Mouse (Mus musculus) kidney, adult 2 months (tissue): ENCODE results near the gene Arrb2. TPM values are rescaled to one million over a fixed set of nuclear protein-coding genes. Genes with fewer than 3 reads are reported as not detected.
"Not testable (repeated sequence)": the region's sequence is repeated elsewhere in the genome, so short reads cannot be mapped to it uniquely, and the experiment has no call there.

Experiments
- DNase-seq: peaks from one replicate; pipeline ENCODE4 v3.0.0; 2021
- H3K27ac ChIP-seq: fragments of 200-500 bp; 2 replicates; pipeline ENCODE4 v1.5.1; 2012; ENCODE audit warnings: low read depth, low read length, control low read depth, inconsistent platforms; ENCODE audit not compliant: insufficient read depth
- H3K27me3 ChIP-seq: fragments of 200-500 bp; replicated peaks from 2 replicates; pipeline ENCODE4 v1.6.1; 2012; ENCODE audit warnings: mild to moderate bottlenecking, moderate library complexity, low read length, inconsistent platforms; ENCODE audit not compliant: control insufficient read depth, insufficient read depth
- H3K36me3 ChIP-seq: fragments of 200-500 bp; 2 replicates; pipeline ENCODE4 v1.6.1; 2012; ENCODE audit warnings: mild to moderate bottlenecking, moderate library complexity, low read length, inconsistent platforms; ENCODE audit not compliant: control insufficient read depth, insufficient read depth
- H3K4me1 ChIP-seq: fragments of 200-500 bp; 2 replicates; pipeline ENCODE4 v1.6.1; 2011; ENCODE audit warnings: low read length; ENCODE audit not compliant: control insufficient read depth, insufficient read depth
- H3K4me3 ChIP-seq: fragments of 200-500 bp; 2 replicates; pipeline ENCODE4 v1.5.1; 2011; ENCODE audit warnings: mild to moderate bottlenecking, low read depth, low read length, control low read depth; ENCODE audit not compliant: insufficient read depth
- CTCF ChIP-seq: fragments of 200-500 bp; conservative IDR thresholded peaks from 2 replicates; pipeline ENCODE4 v1.5.1; 2011; ENCODE audit warnings: low read depth, mild to moderate bottlenecking, control low read depth, low read length, moderate library complexity, mixed read lengths; ENCODE audit not compliant: insufficient read depth, insufficient read length
- POLR2A ChIP-seq: fragments of 200-500 bp; IDR thresholded peaks from one replicate; pipeline ENCODE4 v1.6.1; 2011; ENCODE audit warnings: low read depth, low read length, control low read depth
- WGBS: fragments of 180-500 bp; shearing (Covaris S2); methylation state at CpG from one replicate; pipeline ENCODE4 v1.1.7; 2018; 5-methylcytosine and 5-hydroxymethylcytosine counted together
- polyA plus RNA-seq: library from polyadenylated mRNA; depleted of rRNA; stranded (reverse); fragments of >200 nt; gene quantifications from 2 replicates; pipeline ENCODE4 v1.2.3, GENCODE M21; 2012

Gene Arrb2
- polyA plus RNA-seq, 1 experiment: 33.7 TPM

- no peaks in the 10 kb centered on the region; the same call in 1 of the 2 replicates for H3K4me1 ChIP-seq
- no peak for TF ChIP-seq POLR2A
- TF ChIP-seq CTCF: no peak
- no peak for DNase-seq
- no peaks in the 10 kb centered on the region for H3K27me3 ChIP-seq
- H3K4me3 ChIP-seq: no peak overlapping the region
- WGBS: 78% methylated on average over 5 of the region's 5 CpGs
- H3K27ac ChIP-seq: no peak overlapping the region
- H3K36me3 ChIP-seq: no peaks in the 10 kb centered on the region
Observed at GRCm38 (mm10) chr11:70412591-70412990, 19.8 kb upstream of the Arrb2 start.

- peak; percentile 86 for DNase-seq
- Histone ChIP-seq H3K27me3 (no peaks in the 10 kb centered on the region), H3K27ac (no peak overlapping the region), H3K4me3 (no peak overlapping the region), H3K36me3 (no peaks in the 10 kb centered on the region), H3K4me1 (no peaks in the 10 kb centered on the region; the same call in 1 of the 2 replicates)
- WGBS: under 1% methylated on average over 3 of the region's 3 CpGs
- peak; percentile 60 for TF ChIP-seq CTCF
- TF ChIP-seq POLR2A: no peak
Observed at GRCm38 (mm10) chr11:70413961-70414360, 18.5 kb upstream of the Arrb2 start.

GRCm38 (mm10) chr11:70418199-70418598 is 14.2 kb upstream of the Arrb2 start:
- no peak for DNase-seq
- H3K4me3 ChIP-seq: no peak overlapping the region
- WGBS: 68% methylated on average over 4 of the region's 4 CpGs
- no peaks in the 10 kb centered on the region for H3K4me1 ChIP-seq
- H3K36me3 ChIP-seq: no peaks in the 10 kb centered on the region
- TF ChIP-seq POLR2A (no peak), CTCF (no peak)
- no peaks in the 10 kb centered on the region for H3K27me3 ChIP-seq
- H3K27ac ChIP-seq: no peak overlapping the region

- TF ChIP-seq POLR2A (no peak), CTCF (no peak)
- Histone ChIP-seq H3K36me3 (no peaks in the 10 kb centered on the region), H3K27ac (no peak overlapping the region), H3K4me1 (no peaks in the 10 kb centered on the region), H3K27me3 (no peaks in the 10 kb centered on the region), H3K4me3 (no peak overlapping the region)
- 60% methylated on average over 5 of the region's 5 CpGs for WGBS
- DNase-seq: no peak
Observed at GRCm38 (mm10) chr11:70419486-70419885, 12.9 kb upstream of the Arrb2 start.

- DNase-seq, H3K27me3 ChIP-seq, H3K4me3 ChIP-seq, H3K4me1 ChIP-seq, H3K27ac ChIP-seq, H3K36me3 ChIP-seq: not testable (repeated sequence)
- WGBS: 76% methylated on average over 6 of the region's 6 CpGs
Observed at GRCm38 (mm10) chr11:70426598-70426997, 5.8 kb upstream of the Arrb2 start.

- no peaks in the 10 kb centered on the region for H3K36me3 ChIP-seq
- TF ChIP-seq POLR2A (no peak), CTCF (no peak)
- H3K4me1 ChIP-seq: peaks cover 3% of the 10 kb centered on the region; the same call in 1 of the 2 replicates
- no peak for DNase-seq
- H3K4me3 ChIP-seq: no peak overlapping the region
- H3K27me3 ChIP-seq: no peaks in the 10 kb centered on the region
- WGBS: 39% methylated on average over 5 of the region's 5 CpGs
- no peak overlapping the region for H3K27ac ChIP-seq
Observed at GRCm38 (mm10) chr11:70431574-70431973, 861 bp upstream of the Arrb2 start.

- no peaks in the 10 kb centered on the region for H3K36me3 ChIP-seq
- peaks cover 3% of the 10 kb centered on the region; the same call in 1 of the 2 replicates for H3K4me1 ChIP-seq
- peak overlapping the region; percentile 51 for H3K4me3 ChIP-seq
- TF ChIP-seq POLR2A (no peak), CTCF (no peak)
- H3K27ac ChIP-seq: no peak overlapping the region
- no peaks in the 10 kb centered on the region for H3K27me3 ChIP-seq
- 13% methylated on average over 15 of the region's 15 CpGs for WGBS
- peak; percentile 16 for DNase-seq
Observed at GRCm38 (mm10) chr11:70432895-70433568, 597 bp downstream of the Arrb2 start.

- TF ChIP-seq CTCF (no peak), POLR2A (no peak)
- no peak for DNase-seq
- Histone ChIP-seq H3K27ac (no peak overlapping the region), H3K4me3 (0 out of 2 replicates have a peak overlapping the region, but pooled peaks have one; percentile 51), H3K27me3 (no peaks in the 10 kb centered on the region), H3K36me3 (no peaks in the 10 kb centered on the region; the same call in 1 of the 2 replicates), H3K4me1 (peaks cover 3% of the 10 kb centered on the region; the same call in 1 of the 2 replicates)
- WGBS: 67% methylated on average over 1 of the region's 1 CpGs
Observed at GRCm38 (mm10) chr11:70433569-70433943, 1.1 kb downstream of the Arrb2 start.
